Mouse (Mus musculus) lung, postnatal 0 days (tissue): ENCODE data around the gene Zdhhc21. TPM values are rescaled to one million over a fixed set of nuclear protein-coding genes. Genes with fewer than 3 reads are reported as not detected.
A peak's percentile ranks its signal among the peaks of the same experiment; 100 is the strongest.

Experiments
- ATAC-seq: fragments of 200-750 bp; cut with Nextera tagmentation; 2 replicates; pipeline ENCODE4 v1.8.0; 2017; ENCODE audit warnings: moderate library complexity
- DNase-seq: peaks from one replicate; pipeline ENCODE4 v3.0.0-alpha.2; 2016; ENCODE audit warnings: low spot score
- H3K27ac ChIP-seq: fragments of 300-500 bp; sonication (generic); 2 replicates; pipeline ENCODE4 v1.5.1; 2014; ENCODE audit warnings: antibody characterized with exemption, mild to moderate bottlenecking, low read length, mixed read lengths
- H3K27me3 ChIP-seq: fragments of 300-500 bp; sonication (generic); replicated peaks from 2 replicates; pipeline ENCODE4 v1.6.1; 2014; ENCODE audit warnings: low read length, mixed read lengths; ENCODE audit not compliant: insufficient read depth
- H3K36me3 ChIP-seq: fragments of 300-500 bp; sonication (generic); 2 replicates; pipeline ENCODE4 v1.6.1; 2014; ENCODE audit warnings: low read length, mixed read lengths; ENCODE audit not compliant: insufficient read depth
- H3K4me1 ChIP-seq: fragments of 300-500 bp; sonication (generic); 2 replicates; pipeline ENCODE4 v1.6.1; 2014; ENCODE audit warnings: antibody characterized with exemption, low read depth, low read length, mixed read lengths; ENCODE audit not compliant: insufficient read depth
- H3K4me2 ChIP-seq: fragments of 300-500 bp; sonication (generic); replicated peaks from 2 replicates; pipeline ENCODE4 v1.6.1; 2014; ENCODE audit warnings: low read depth, mild to moderate bottlenecking, low read length, moderate library complexity, mixed read lengths
- H3K4me3 ChIP-seq: fragments of 300-500 bp; sonication (generic); 2 replicates; pipeline ENCODE4 v1.5.1; 2014; ENCODE audit warnings: low read depth, low read length
- H3K9ac ChIP-seq: fragments of 300-500 bp; sonication (generic); replicated peaks from 2 replicates; pipeline ENCODE4 v1.6.1; 2014; ENCODE audit warnings: low read depth, mild to moderate bottlenecking
- H3K9me3 ChIP-seq: fragments of 300-500 bp; sonication (generic); 2 replicates; pipeline ENCODE4 v1.6.1; 2016; ENCODE audit warnings: low read length, mixed read lengths
- CTCF ChIP-seq: IDR thresholded peaks from 2 replicates; pipeline ENCODE4 v1.5.1; 2016; ENCODE audit warnings: antibody characterized with exemption, mild to moderate bottlenecking
- EP300 ChIP-seq: IDR thresholded peaks from 2 replicates; pipeline ENCODE4 v1.6.1; 2016; ENCODE audit warnings: antibody characterized with exemption, mild to moderate bottlenecking, control low read depth
- WGBS: fragments of 180-500 bp; shearing (Covaris S2); extraction: QIAGEN DNeasy Blood & Tissue Kit; methylation state at CpG from one replicate; pipeline ENCODE4 v1.1.7; 2014; 5-methylcytosine and 5-hydroxymethylcytosine counted together
- polyA plus RNA-seq: library from polyadenylated mRNA; unstranded; fragments of >200 nt; fragmentation: Nextera tagmentation; extraction: Ambion mirVana; gene quantifications from 2 replicates; pipeline ENCODE4 v1.2.1, GENCODE M21; 2015

Zdhhc21 gene
- polyA plus RNA-seq, 1 experiment from 2014 or later: 8.9 TPM

GRCm38 (mm10) chr4:82806176-82806757 lies 53.5 kb downstream of the Zdhhc21 start:
- H3K27ac ChIP-seq: no peak overlapping the region
- WGBS: 92% methylated on average over 10 of the region's 10 CpGs
- ATAC-seq: no peak
- H3K27me3 ChIP-seq: no peaks in the 10 kb centered on the region
- no peaks in the 10 kb centered on the region for H3K36me3 ChIP-seq
- no peak overlapping the region for H3K9ac ChIP-seq
- H3K9me3 ChIP-seq: no peaks in the 10 kb centered on the region
- TF ChIP-seq EP300 (no peak), CTCF (no peak)
- no peaks in the 10 kb centered on the region for H3K4me1 ChIP-seq
- no peak for DNase-seq
- no peak overlapping the region for H3K4me3 ChIP-seq
- no peak overlapping the region for H3K4me2 ChIP-seq

GRCm38 (mm10) chr4:82804019-82804418 lies 55.7 kb downstream of the Zdhhc21 start:
- ATAC-seq: no peak
- 36% methylated on average over 2 of the region's 2 CpGs for WGBS
- peak; percentile 67 for DNase-seq

GRCm38 (mm10) chr4:82793608-82794007 lies 66.2 kb downstream of the Zdhhc21 start:
- ATAC-seq (peak; percentile 87), DNase-seq (peak; percentile 29)
- Histone ChIP-seq H3K27ac (no peak overlapping the region), H3K9ac (no peak overlapping the region), H3K4me3 (no peak overlapping the region), H3K36me3 (no peaks in the 10 kb centered on the region), H3K4me2 (no peak overlapping the region), H3K4me1 (no peaks in the 10 kb centered on the region), H3K27me3 (no peaks in the 10 kb centered on the region), H3K9me3 (no peaks in the 10 kb centered on the region)
- 63% methylated on average over 6 of the region's 6 CpGs for WGBS
- no peak; the same call in 1 of the 2 replicates for TF ChIP-seq EP300
- TF ChIP-seq CTCF: no peak

More at GRCm38 (mm10) chr4:82804019-82804418, 55.7 kb downstream of the Zdhhc21 start:
- H3K9me3 ChIP-seq: no peaks in the 10 kb centered on the region
- H3K9ac ChIP-seq: no peak overlapping the region
- TF ChIP-seq CTCF: peak; percentile 74
- no peak for TF ChIP-seq EP300
- no peak overlapping the region for H3K27ac ChIP-seq
- no peak overlapping the region for H3K4me3 ChIP-seq
- no peak overlapping the region for H3K4me2 ChIP-seq
- H3K4me1 ChIP-seq: no peaks in the 10 kb centered on the region
- H3K36me3 ChIP-seq: no peaks in the 10 kb centered on the region
- no peaks in the 10 kb centered on the region for H3K27me3 ChIP-seq

GRCm38 (mm10) chr4:82792906-82793580 lies 66.7 kb downstream of the Zdhhc21 start:
- peak; percentile 85 for TF ChIP-seq EP300
- TF ChIP-seq CTCF: no peak
- no peak overlapping the region for H3K4me2 ChIP-seq
- H3K9ac ChIP-seq: no peak overlapping the region
- H3K4me3 ChIP-seq: no peak overlapping the region
- no peaks in the 10 kb centered on the region for H3K4me1 ChIP-seq
- H3K36me3 ChIP-seq: no peaks in the 10 kb centered on the region
- 39% methylated on average over 5 of the region's 5 CpGs for WGBS
- H3K27ac ChIP-seq: peak overlapping the region; percentile 38; the same call in 1 of the 2 replicates
- H3K9me3 ChIP-seq: no peaks in the 10 kb centered on the region
- DNase-seq (peak; percentile 45), ATAC-seq (peak; percentile 94)
- no peaks in the 10 kb centered on the region for H3K27me3 ChIP-seq

GRCm38 (mm10) chr4:82765513-82766216 lies 94.1 kb downstream of the Zdhhc21 start:
- 68% methylated on average over 11 of the region's 11 CpGs for WGBS
- Histone ChIP-seq H3K4me2 (no peak overlapping the region), H3K4me1 (no peaks in the 10 kb centered on the region), H3K36me3 (no peaks in the 10 kb centered on the region), H3K9me3 (no peaks in the 10 kb centered on the region), H3K4me3 (no peak overlapping the region), H3K9ac (no peak overlapping the region), H3K27ac (no peak overlapping the region), H3K27me3 (no peaks in the 10 kb centered on the region)
- ATAC-seq (no peak), DNase-seq (no peak)
- TF ChIP-seq EP300 (no peak), CTCF (no peak)

GRCm38 (mm10) chr4:82763586-82763985 lies 96.2 kb downstream of the Zdhhc21 start:
- TF ChIP-seq CTCF (no peak), EP300 (no peak)
- Histone ChIP-seq H3K9me3 (no peaks in the 10 kb centered on the region), H3K36me3 (no peaks in the 10 kb centered on the region), H3K27me3 (no peaks in the 10 kb centered on the region), H3K9ac (no peak overlapping the region), H3K4me1 (no peaks in the 10 kb centered on the region), H3K4me2 (no peak overlapping the region), H3K27ac (no peak overlapping the region), H3K4me3 (no peak overlapping the region)
- ATAC-seq: no peak
- 37% methylated on average over 5 of the region's 5 CpGs for WGBS
- no peak for DNase-seq
